Mouse (Mus musculus) lung, embryonic 14.5 days (tissue): Measurements from ENCODE around the gene Pacrg. TPM values are rescaled to one million over a fixed set of nuclear protein-coding genes. Genes with fewer than 3 reads are reported as not detected.

Source experiments
- ATAC-seq: fragments of 200-750 bp; cut with Nextera tagmentation; 2 replicates; pipeline ENCODE4 v1.8.0; 2017; ENCODE audit warnings: mild to moderate bottlenecking, moderate TSS enrichment, moderate library complexity; ENCODE audit not compliant: insufficient read depth
- DNase-seq: peaks from one replicate; pipeline ENCODE4 v3.0.0-alpha.2; 2015
- H3K27ac ChIP-seq: fragments of 300-500 bp; sonication (generic); 2 replicates; pipeline ENCODE4 v1.5.1; 2014; ENCODE audit warnings: low read depth, mild to moderate bottlenecking, moderate library complexity
- H3K27me3 ChIP-seq: fragments of 300-500 bp; sonication (generic); 2 replicates; pipeline ENCODE4 v1.6.1; 2014; ENCODE audit warnings: low read length, control low read depth; ENCODE audit not compliant: insufficient read depth
- H3K36me3 ChIP-seq: fragments of 300-500 bp; sonication (generic); 2 replicates; pipeline ENCODE4 v1.6.1; 2014; ENCODE audit warnings: control low read depth; ENCODE audit not compliant: insufficient read depth
- H3K4me1 ChIP-seq: fragments of 300-500 bp; sonication (generic); 2 replicates; pipeline ENCODE4 v1.6.1; 2014; ENCODE audit warnings: antibody characterized with exemption, control low read depth; ENCODE audit not compliant: insufficient read depth
- H3K4me2 ChIP-seq: fragments of 300-500 bp; sonication (generic); 2 replicates; pipeline ENCODE4 v1.6.1; 2014; ENCODE audit warnings: mild to moderate bottlenecking
- H3K4me3 ChIP-seq: fragments of 300-500 bp; sonication (generic); 2 replicates; pipeline ENCODE4 v1.5.1; 2014; ENCODE audit warnings: low read depth, low read length
- H3K9ac ChIP-seq: fragments of 300-500 bp; sonication (generic); 2 replicates; pipeline ENCODE4 v1.6.1; 2014
- H3K9me3 ChIP-seq: fragments of 300-500 bp; sonication (generic); 2 replicates; pipeline ENCODE4 v1.6.1; 2016; ENCODE audit warnings: low read depth, low read length, control low read depth
- CTCF ChIP-seq: IDR thresholded peaks from 2 replicates; pipeline ENCODE4 v1.5.1; 2016; ENCODE audit warnings: antibody characterized with exemption, low read depth
- WGBS: fragments of 180-500 bp; shearing (Covaris S2); extraction: QIAGEN DNeasy Blood & Tissue Kit; methylation state at CpG from one replicate; pipeline ENCODE4 v1.1.7; 2014; 5-methylcytosine and 5-hydroxymethylcytosine counted together
- polyA plus RNA-seq: library from polyadenylated mRNA; unstranded; fragments of >200 nt; fragmentation: Nextera tagmentation; extraction: Ambion mirVana; gene quantifications from 2 replicates; pipeline ENCODE4 v1.2.1, GENCODE M21; 2014

Gene Pacrg
- polyA plus RNA-seq, 1 experiment from 2014 or later, result 2.2 TPM

GRCm38 (mm10) chr17:10373727-10374126, 466.4 kb downstream of the Pacrg start:
- Histone ChIP-seq H3K36me3 (no peaks in the 10 kb centered on the region), H3K4me3 (no peak overlapping the region), H3K4me1 (peaks cover 17% of the 10 kb centered on the region), H3K27me3 (no peaks in the 10 kb centered on the region), H3K9me3 (no peaks in the 10 kb centered on the region), H3K9ac (no peak overlapping the region), H3K4me2 (no peak overlapping the region), H3K27ac (no peak overlapping the region)
- 59% methylated on average over 3 of the region's 3 CpGs for WGBS
- no peak for TF ChIP-seq CTCF
- no peak; the same call in 1 of the 2 replicates for ATAC-seq
- no peak for DNase-seq

GRCm38 (mm10) chr17:10372001-10372785, 467.9 kb downstream of the Pacrg start:
- DNase-seq (peak; percentile 41), ATAC-seq (no peak)
- peaks cover 13% of the 10 kb centered on the region for H3K4me1 ChIP-seq
- H3K4me2 ChIP-seq, result no peak overlapping the region
- H3K9ac ChIP-seq, result no peak overlapping the region
- no peaks in the 10 kb centered on the region for H3K27me3 ChIP-seq
- TF ChIP-seq CTCF, result no peak
- H3K36me3 ChIP-seq, result no peaks in the 10 kb centered on the region
- H3K9me3 ChIP-seq, result no peaks in the 10 kb centered on the region
- no peak overlapping the region for H3K4me3 ChIP-seq
- WGBS, result 38% methylated on average over 18 of the region's 18 CpGs
- no peak overlapping the region for H3K27ac ChIP-seq

- Histone ChIP-seq H3K27ac (no peak overlapping the region), H3K4me3 (no peak overlapping the region), H3K4me1 (peaks cover 13% of the 10 kb centered on the region), H3K9ac (no peak overlapping the region), H3K4me2 (no peak overlapping the region), H3K9me3 (no peaks in the 10 kb centered on the region), H3K36me3 (no peaks in the 10 kb centered on the region), H3K27me3 (no peaks in the 10 kb centered on the region)
- DNase-seq, result no peak
- no peak for TF ChIP-seq CTCF
- WGBS, result 60% methylated on average over 8 of the region's 8 CpGs
- ATAC-seq, result no peak
These were observed 468.6 kb downstream of the Pacrg start for GRCm38 (mm10) chr17:10371472-10371871.

- Histone ChIP-seq H3K36me3 (no peaks in the 10 kb centered on the region), H3K4me3 (no peak overlapping the region), H3K27ac (peak overlapping the region; percentile 63; the same call in 1 of the 2 replicates), H3K4me1 (peaks cover 13% of the 10 kb centered on the region), H3K9ac (no peak overlapping the region), H3K4me2 (no peak overlapping the region), H3K9me3 (no peaks in the 10 kb centered on the region), H3K27me3 (no peaks in the 10 kb centered on the region)
- DNase-seq, result peak; percentile 65
- TF ChIP-seq CTCF, result no peak
- ATAC-seq, result no peak; the same call in 1 of the 2 replicates
- WGBS, result 33% methylated on average over 8 of the region's 8 CpGs
These were observed 469.4 kb downstream of the Pacrg start for GRCm38 (mm10) chr17:10370660-10371130.

- no peak for ATAC-seq
- Histone ChIP-seq H3K4me2 (no peak overlapping the region), H3K27me3 (no peaks in the 10 kb centered on the region), H3K4me1 (peaks cover 13% of the 10 kb centered on the region), H3K9me3 (no peaks in the 10 kb centered on the region), H3K36me3 (no peaks in the 10 kb centered on the region), H3K4me3 (no peak overlapping the region), H3K9ac (no peak overlapping the region), H3K27ac (peak overlapping the region; percentile 63; the same call in 1 of the 2 replicates)
- TF ChIP-seq CTCF, result no peak
- WGBS, result 74% methylated on average over 13 of the region's 13 CpGs
- no peak for DNase-seq
These were observed 470.0 kb downstream of the Pacrg start for GRCm38 (mm10) chr17:10369961-10370659.

GRCm38 (mm10) chr17:10367044-10367443, 473.1 kb downstream of the Pacrg start:
- Histone ChIP-seq H3K36me3 (no peaks in the 10 kb centered on the region), H3K9ac (no peak overlapping the region), H3K4me1 (peaks cover 10% of the 10 kb centered on the region; the same call in 1 of the 2 replicates), H3K9me3 (no peaks in the 10 kb centered on the region), H3K4me2 (no peak overlapping the region), H3K4me3 (no peak overlapping the region), H3K27ac (no peak overlapping the region), H3K27me3 (no peaks in the 10 kb centered on the region)
- WGBS, result 73% methylated on average over 5 of the region's 5 CpGs
- DNase-seq (no peak), ATAC-seq (no peak)
- no peak for TF ChIP-seq CTCF

- DNase-seq, result no peak
- peaks cover 10% of the 10 kb centered on the region; the same call in 1 of the 2 replicates for H3K4me1 ChIP-seq
- no peak overlapping the region for H3K4me3 ChIP-seq
- ATAC-seq, result no peak
- H3K9ac ChIP-seq, result no peak overlapping the region
- WGBS, result 64% methylated on average over 4 of the region's 4 CpGs
- no peak overlapping the region for H3K27ac ChIP-seq
- no peaks in the 10 kb centered on the region for H3K9me3 ChIP-seq
- no peak overlapping the region for H3K4me2 ChIP-seq
- H3K27me3 ChIP-seq, result no peaks in the 10 kb centered on the region
- TF ChIP-seq CTCF, result no peak
- no peaks in the 10 kb centered on the region for H3K36me3 ChIP-seq
These were observed 473.5 kb downstream of the Pacrg start for GRCm38 (mm10) chr17:10366577-10366976.
